Mouse (Mus musculus): Measurements from ENCODE around the gene Lrrn4cl.

DNA sequence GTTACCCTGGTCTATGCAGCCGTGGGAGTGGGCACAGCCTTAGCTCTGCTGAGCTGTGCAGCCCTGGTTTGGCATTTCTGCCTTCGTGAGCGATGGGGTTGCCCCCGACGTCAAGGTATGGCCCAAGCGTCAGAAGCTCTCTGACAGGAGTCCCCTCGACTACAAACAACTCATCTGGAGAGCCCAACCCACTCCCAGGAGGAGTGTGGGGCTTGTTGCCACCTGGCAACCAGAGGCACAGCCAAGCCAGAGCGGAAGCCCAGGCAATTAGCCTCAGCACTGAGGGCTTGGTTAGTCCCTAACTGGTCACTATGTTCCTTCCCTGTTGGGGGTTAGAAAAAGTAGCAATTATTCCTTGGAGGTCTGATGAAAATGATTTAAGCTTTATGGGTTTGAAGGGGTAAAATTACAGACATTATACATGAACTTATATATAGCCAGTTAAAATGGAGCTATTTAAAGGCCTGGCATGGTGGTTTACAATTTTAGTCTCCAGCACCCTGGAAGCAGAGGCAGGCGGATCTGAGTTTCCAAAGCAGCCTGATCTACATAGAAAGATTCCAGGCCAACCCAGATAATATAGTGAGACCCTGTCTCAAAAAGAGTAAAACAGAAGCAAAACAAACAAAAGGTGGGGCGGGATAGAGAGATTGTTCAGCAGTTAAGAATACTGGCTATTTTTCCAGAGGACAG lies 1.8 kb downstream of the Lrrn4cl start:
- TF ChIP-seq CTCF (IDR thresholded peaks at IDR 0.05; ENCODE audit: low read depth) (no peak), EP300 (IDR thresholded peaks at IDR 0.05; ENCODE audit: low read depth) (no peak)

All from heart, postnatal 0 days (tissue).